Mouse (Mus musculus): Measurements from ENCODE around the gene Fcho1.

GRCm38 (mm10) chr8:71675456-71676019 is 50.0 kb downstream of the Fcho1 start:
- TF ChIP-seq CTCF (IDR thresholded peaks at IDR 0.05; ENCODE audit: low read depth, low read length) (no peak), TAL1 (conservative IDR thresholded peaks at IDR 0.05; ENCODE audit: low read depth, low read length) (no peak)

Measured in G1E (cell line).